Mouse (Mus musculus): ENCODE data around the gene D10Jhu81e. TPM values are rescaled to one million over a fixed set of nuclear protein-coding genes. Genes with fewer than 3 reads are reported as not detected.

The D10Jhu81e gene
- polyA plus RNA-seq (2021; fragmentation: Nextera tagmentation), result 47.2 and 128 TPM in 2 replicates
- long read RNA-seq, experiment 1, transcript D10Jhu81e-203 (6 exons, 632 nt), result minor isoform, 7 of 303 reads
- long read RNA-seq, experiment 1, transcript D10Jhu81e-201 (7 exons, 1,378 nt), result major isoform, 278 of 303 reads
- long read RNA-seq, experiment 1, partial matches to known transcripts, result 9 of 303 reads
- long read RNA-seq, experiment 1, other reads (novel, unspliced or antisense), result 9 of 303 reads
- long read RNA-seq, experiment 2, transcript D10Jhu81e-201 (7 exons, 1,378 nt), result major isoform, 162 of 188 reads
- long read RNA-seq, experiment 2, partial matches to known transcripts, result 13 of 188 reads
- long read RNA-seq, experiment 2, other reads (novel, unspliced or antisense), result 10 of 188 reads

DNA sequence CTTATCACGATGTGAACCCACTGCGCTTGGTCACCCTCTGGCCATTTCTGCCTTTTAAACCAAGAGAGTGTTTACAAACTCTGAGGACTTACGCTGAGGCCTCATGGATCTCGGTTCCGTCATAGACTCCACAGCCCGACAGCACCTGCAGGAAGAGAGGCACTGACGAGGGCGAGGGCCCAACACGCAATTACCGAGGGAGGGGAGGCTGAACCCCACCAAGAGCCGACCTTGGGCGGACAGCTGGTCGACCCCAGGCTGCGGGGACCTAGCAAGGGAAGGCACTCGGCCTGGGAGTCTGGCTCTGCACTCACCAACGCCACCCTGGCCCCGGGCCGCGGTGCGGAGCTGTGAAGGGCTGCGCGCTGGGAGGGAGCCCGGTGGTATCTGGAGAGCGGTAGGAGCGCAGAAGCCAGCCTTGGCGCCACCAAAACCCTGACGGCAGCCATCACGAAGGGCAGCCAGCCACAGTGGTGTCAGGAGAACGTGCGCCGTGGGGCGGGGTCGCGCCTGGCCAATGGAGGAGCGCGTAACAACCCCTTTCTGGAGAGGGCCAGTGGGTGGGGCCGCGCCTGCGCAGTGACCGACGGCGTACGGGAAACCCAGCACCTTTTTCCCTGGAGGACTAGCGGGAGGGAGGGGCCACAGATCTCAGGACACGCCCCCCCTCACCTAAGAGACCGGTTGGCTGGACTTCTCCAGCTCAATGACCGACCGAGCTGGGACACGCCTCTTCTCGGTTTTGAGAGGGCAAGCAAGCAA is at the start of gene D10Jhu81e:
D10Jhu81e (minus strand) TSS at position 502 of the 762 bp plus-strand sequence.

GRCm38 (mm10) chr10:78184531-78185380 is 15.2 kb upstream of the D10Jhu81e start, which contains the start of gene Pwp2:
Gene Pwp2, minus strand, starts transcription at chr10:78185149.

Other genes with a start within 250 kb of the D10Jhu81e start
- gene Trpm2, start 199.2 kb downstream of the D10Jhu81e start, polyA plus RNA-seq (2021; fragmentation: Nextera tagmentation), result 3.8 and 4.0 TPM in 2 replicates
- gene 1810043G02Rik, start 191.3 kb downstream of the D10Jhu81e start, polyA plus RNA-seq (2021; fragmentation: Nextera tagmentation), result 38.1 and 47.5 TPM in 2 replicates
- 67.7 and 71.8 TPM in 2 replicates for gene Pfkl, start 159.7 kb downstream of the D10Jhu81e start, polyA plus RNA-seq (2021; fragmentation: Nextera tagmentation)
- 0.84 TPM in 1 of 2 replicates, not detected in the other for gene Dnmt3l, start 127.8 kb downstream of the D10Jhu81e start, polyA plus RNA-seq (2021; fragmentation: Nextera tagmentation)
- not detected in 2 replicates for gene Aire, start 126.2 kb downstream of the D10Jhu81e start, polyA plus RNA-seq (2021; fragmentation: Nextera tagmentation)
- 1.2 and 2.0 TPM in 2 replicates for gene Icosl, start 100.5 kb downstream of the D10Jhu81e start, polyA plus RNA-seq (2021; fragmentation: Nextera tagmentation)
- gene Pwp2, start 15.4 kb upstream of the D10Jhu81e start, polyA plus RNA-seq (2021; fragmentation: Nextera tagmentation), result 7.6 and 11.7 TPM in 2 replicates
- gene Trappc10, start 74.9 kb upstream of the D10Jhu81e start, polyA plus RNA-seq (2021; fragmentation: Nextera tagmentation), result 5.2 and 8.0 TPM in 2 replicates
- gene Agpat3, start 182.7 kb upstream of the D10Jhu81e start, polyA plus RNA-seq (2021; fragmentation: Nextera tagmentation), result 26.7 and 68.7 TPM in 2 replicates
- gene Rrp1, start 243.3 kb upstream of the D10Jhu81e start, polyA plus RNA-seq (2021; fragmentation: Nextera tagmentation), result 300 and 334 TPM in 2 replicates

Data from left cerebral cortex, adult 6 months (tissue).